Mouse (Mus musculus) mature B cell (primary cell): ENCODE data around the gene Il1rapl2.
"Not testable (repeated sequence)": the region's sequence is repeated elsewhere in the genome, so short reads cannot be mapped to it uniquely, and the experiment has no call there.

Source experiments
- in situ Hi-C: fragments of 300-500 bp; cut with MboI; formaldehyde crosslinking; loops from 2 replicates; pipeline ENCODE4 v1.14.3; 2019

Gene Il1rapl2

DNA sequence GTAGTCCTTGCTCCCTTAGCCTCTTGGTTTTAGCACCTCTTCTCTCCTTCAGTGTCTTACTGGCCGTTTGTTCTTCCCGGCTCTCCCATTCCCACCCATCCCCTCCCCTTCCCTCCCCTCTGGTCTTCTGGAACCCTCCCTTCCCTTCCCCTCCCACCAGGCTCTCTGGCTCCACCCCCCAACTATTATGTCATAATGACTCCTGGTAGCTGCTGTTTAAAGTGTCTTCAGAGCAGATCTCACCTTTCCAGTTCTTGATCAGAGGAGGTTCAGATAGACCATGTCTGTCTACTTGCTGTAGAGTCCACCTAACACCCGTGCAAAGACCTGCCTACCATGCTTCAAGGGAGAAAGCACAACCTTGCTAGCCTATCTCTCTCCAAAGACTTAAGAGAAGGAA is 639.1 kb downstream of the Il1rapl2 start, which contains the start of gene Tex13a:
TSS of gene Tex13a (minus strand) at position 101 of the 400 bp plus-strand sequence.
- in situ Hi-C loops: no loop called here

- in situ Hi-C loops: no loop called here
These were observed 664.2 kb downstream of the Il1rapl2 start for GRCm38 (mm10) chrX:138234626-138235025.

DNA sequence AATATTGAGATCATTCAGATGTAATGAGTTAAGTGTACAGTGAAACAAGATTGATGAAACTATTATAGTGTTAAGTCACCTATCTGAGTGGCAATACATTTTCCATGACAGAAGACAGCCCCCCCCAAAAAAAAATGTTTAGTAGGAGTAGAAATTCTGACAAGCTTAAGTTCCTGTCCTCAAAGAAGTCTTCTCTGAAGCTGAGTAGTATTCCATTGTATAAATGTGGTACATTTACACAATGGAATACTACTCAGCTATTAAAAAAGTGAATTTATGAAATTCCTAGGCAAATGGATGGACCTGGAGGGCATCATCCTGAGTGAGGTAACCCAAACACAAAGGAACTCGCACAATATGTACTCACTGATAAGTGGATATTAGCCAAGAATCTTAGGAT is 778.3 kb downstream of the Il1rapl2 start:
- in situ Hi-C loops: not testable (repeated sequence)

- in situ Hi-C loops: no loop called here
These were observed 863.4 kb downstream of the Il1rapl2 start for GRCm38 (mm10) chrX:138433794-138434193.

DNA sequence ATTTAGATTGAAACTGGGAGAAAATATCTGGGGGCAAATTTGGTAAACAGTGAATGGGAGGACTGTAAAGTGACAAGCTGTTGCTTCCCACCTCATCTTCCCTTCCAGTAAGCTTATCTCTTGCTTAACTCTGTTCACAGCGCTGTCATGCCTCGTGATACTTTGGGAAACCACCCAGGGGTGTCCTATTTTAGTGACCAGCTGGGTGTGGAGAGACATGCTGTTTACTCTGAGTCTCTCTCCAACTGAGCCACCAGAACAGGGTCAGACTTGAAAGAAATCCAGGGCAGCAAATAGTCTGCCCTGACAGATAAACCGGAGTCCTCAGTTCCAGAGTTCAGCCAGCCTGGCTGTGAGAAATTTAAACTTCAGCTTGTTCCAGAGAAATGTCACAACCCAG is 867.5 kb downstream of the Il1rapl2 start:
- in situ Hi-C loops: no loop called here

- in situ Hi-C loops: no loop called here
These were observed 879.4 kb downstream of the Il1rapl2 start for GRCm38 (mm10) chrX:138449856-138450255.

GRCm38 (mm10) chrX:138478488-138478887 is 908.1 kb downstream of the Il1rapl2 start:
- in situ Hi-C loops: no loop called here

- in situ Hi-C loops: no loop called here
These were observed 930.1 kb downstream of the Il1rapl2 start for GRCm38 (mm10) chrX:138500510-138500909.

DNA sequence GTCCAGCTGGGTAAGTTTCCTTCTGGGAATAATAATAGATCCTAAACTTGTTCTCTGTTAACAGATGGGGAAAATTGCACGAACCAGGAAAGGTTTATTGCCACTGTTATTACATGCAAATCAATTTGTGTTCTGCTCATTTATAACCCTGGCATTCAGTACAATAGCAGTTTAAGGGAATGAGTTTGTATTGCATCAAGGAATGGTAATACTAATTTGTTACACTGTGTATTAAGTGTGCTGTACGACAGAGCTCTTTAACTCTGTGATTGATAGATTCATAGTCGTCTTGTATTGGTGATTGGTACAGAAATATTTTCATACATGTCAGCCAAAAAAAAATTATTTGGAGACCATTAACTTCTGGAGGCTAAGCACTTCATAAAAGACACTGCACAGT is 934.6 kb downstream of the Il1rapl2 start:
- in situ Hi-C loops: no loop called here

DNA sequence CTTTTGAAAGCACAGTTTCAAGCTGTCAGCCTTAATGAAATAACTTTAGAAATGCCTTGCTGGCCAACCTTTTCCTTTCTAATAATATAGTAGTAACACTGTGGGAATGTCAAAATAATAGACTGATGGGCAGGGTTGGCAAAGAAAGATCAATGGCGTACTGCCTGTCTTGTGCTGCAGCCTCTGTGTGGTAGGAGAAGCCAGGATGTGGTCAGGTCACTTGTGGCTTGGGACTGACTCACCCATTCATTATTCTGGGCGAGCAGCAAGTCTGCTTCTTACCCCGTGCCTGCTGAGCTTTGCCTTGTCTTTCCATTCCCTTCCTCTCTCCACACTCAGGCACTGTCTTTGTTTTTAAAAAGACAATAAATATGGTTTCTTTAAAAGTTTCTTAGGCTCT is 1049.7 kb downstream of the Il1rapl2 start:
- in situ Hi-C loops: no loop called here

GRCm38 (mm10) chrX:138625311-138625710 is 1054.9 kb downstream of the Il1rapl2 start:
- in situ Hi-C loops: no loop called here

DNA sequence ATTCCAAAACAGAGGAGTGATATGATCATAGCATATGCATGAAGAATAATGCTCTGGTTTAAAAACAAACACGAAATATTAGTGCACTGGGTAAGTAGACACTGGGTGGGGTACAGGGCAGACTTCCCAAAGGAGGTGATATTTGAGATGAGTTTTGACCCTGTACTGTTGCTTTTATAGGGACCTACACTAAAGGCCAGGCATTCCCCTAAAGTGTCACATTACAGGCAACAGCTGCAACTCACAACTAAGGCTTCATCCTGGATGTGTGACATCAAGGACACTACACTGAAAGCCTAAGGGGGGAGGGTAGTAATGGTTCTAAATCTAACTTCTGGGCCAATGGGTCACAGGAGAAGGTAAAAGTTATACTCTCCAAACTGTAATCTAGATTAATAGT is 1152.0 kb downstream of the Il1rapl2 start:
- in situ Hi-C loops: no loop called here

GRCm38 (mm10) chrX:138800958-138801357 is 1230.5 kb downstream of the Il1rapl2 start:
- in situ Hi-C loops: no loop called here

- in situ Hi-C loops: no loop called here
These were observed 1261.5 kb downstream of the Il1rapl2 start for GRCm38 (mm10) chrX:138831876-138832275.

DNA sequence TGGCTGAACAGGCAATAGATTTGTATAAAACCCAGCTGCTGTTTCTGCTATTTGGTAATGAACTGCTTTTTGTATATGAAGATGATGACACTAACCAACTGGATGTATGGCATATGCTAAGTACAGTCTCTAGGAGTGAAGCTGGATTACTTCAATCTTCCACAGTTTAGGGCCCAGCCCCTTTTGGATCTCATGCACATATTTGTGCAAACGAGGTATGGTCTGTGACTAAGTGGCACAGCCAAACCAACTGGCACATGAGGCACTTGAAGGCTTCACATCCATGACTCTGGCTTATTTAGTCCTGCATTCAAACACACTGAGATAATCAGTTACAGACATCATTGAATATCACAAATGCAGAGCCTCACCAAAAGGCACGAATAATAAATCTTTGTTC is 1263.5 kb downstream of the Il1rapl2 start:
- in situ Hi-C loops: no loop called here

- in situ Hi-C loops: no loop called here
These were observed 1268.0 kb downstream of the Il1rapl2 start for GRCm38 (mm10) chrX:138838381-138838780.
